Mouse (Mus musculus) heart, postnatal 0 days (tissue): Measurements from ENCODE around the gene Smyd3.

Experiments
- CTCF ChIP-seq: IDR thresholded peaks from 2 replicates; pipeline ENCODE4 v1.5.1; 2016; ENCODE audit warnings: antibody characterized with exemption, control low read depth, low read depth
- EP300 ChIP-seq: IDR thresholded peaks from 2 replicates; pipeline ENCODE4 v1.6.1; 2016; ENCODE audit warnings: antibody characterized with exemption, low read depth

GRCm38 (mm10) chr1:179160697-179161096, 357.1 kb downstream of the Smyd3 start:
- TF ChIP-seq CTCF (no peak), EP300 (no peak)
